Mouse (Mus musculus) frontal cortex, postnatal 10 days (tissue): Measurements from ENCODE around the gene Sspo.

ENCODE experiments used
- DNase-seq, 2 experiments: peaks; one replicate each; pipeline ENCODE4 v3.0.0; 2022; ENCODE audit warnings: low spot score in 2 of 2, mixed read lengths in 1 of 2

Sspo gene

DNA sequence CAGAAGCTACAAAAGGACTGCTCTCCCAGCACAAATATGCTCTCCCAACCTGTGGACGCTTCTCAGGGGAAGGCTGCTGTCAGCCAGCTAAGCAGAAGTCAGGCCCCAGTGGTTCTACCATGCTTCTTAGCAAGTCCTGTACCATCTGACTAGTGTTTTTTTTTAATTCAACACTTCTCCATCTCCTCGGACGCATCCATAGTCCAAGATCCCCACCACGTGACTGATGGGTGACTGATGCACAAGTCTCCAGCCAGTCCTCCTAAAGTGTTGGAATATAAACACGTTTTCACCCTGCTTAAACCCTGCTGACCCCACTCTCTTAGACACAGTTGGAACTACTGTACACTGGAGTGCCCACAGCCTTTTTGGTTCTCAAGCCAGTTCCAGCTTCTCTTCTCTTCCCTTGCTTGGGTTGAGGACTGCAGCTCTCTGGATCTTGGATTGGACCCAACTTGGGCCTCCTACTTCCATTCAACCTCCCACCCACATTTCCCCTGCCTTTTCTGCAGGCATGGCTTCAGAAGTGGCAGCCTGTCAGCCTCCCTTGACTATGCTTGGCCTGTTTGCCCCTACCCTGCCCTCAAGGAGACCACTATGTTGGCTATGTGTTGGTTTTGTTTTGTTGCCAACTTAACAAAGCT is 12.2 kb upstream of the Sspo start:
- no peak for DNase-seq

DNA sequence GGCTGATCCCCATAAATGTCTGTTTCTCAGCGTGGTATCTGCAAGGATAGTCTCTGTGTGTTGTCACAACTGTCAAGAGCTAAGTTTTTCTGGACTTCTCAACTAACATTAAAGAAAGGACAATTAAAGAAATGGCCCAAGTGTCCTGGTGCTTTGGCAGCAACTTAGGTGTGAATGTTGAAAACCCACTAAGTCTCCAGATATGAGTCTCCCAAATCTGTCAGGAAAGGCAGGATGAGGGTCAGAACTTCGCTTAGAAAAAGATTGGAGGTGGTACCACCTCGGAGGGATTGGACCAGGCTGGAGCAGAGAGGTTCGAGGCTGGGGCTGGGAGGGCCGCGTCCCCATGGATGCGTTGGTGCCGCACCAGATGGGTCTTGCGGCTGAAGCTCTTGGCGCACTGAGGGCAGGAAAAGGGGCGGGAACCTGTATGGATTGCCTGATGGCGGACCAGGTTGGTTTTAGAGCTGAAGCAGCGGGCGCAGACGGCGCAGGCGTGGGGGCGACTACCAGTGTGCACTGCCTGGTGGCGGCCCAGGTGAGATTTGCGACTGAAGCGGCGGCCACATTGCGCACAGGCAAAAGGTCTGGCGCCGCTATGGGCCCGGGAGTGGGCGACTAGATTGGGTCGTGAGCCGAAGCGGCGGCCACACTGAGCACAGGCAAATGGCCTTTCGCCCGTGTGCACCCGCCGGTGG is 10.2 kb upstream of the Sspo start:
- DNase-seq = no peak

DNA sequence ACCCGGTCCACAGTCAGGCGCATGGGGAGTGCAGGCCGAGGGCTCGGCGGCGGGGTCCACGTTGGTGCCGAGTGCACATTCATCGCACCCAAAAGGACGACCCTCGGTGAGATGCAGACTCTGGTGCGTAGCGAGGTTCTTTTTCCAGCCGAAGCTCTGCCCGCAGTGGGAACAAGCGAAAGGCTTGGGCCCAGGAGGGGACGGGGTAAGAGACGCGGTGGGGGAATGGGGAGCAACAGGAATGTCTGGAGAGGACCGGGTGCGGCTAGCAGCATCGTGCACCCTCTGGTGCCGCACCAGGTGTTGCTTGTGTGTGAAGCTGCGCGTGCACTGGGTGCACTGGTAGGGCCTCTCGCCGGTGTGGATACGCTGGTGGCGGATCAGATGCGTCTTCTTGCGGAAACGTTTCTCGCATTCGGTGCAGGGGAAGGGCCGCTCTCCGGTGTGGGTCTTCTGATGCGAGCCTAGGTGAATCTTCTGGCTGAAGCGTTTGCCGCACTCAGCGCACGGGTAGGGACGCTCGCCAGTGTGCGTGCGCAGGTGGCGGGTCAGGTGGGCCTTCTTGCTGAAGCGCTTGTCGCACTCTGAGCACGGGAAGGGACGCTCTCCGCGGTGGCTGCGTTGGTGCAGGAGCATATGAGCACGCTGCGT is 9.4 kb upstream of the Sspo start:
- no peak for DNase-seq

DNA sequence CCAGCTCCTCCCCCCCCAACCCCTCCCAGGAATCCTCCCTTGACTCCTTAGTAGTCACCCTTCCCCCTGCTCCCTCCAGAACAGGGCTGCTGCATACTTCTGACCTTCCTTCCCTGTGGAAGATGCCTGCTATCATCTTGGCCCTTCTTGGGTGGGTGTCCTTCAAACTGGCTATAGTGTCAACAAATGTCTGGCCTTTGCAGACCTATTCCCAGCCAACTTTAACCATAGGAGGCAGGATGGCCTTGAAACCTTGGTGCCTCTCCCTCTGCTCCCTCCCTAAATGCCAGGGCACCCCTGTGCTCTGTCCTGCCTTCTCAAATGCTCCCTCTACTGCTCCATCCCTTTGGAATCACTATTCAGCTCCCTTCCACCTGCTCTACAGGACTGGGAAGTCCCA is 8.4 kb upstream of the Sspo start:
- DNase-seq = no peak

DNA sequence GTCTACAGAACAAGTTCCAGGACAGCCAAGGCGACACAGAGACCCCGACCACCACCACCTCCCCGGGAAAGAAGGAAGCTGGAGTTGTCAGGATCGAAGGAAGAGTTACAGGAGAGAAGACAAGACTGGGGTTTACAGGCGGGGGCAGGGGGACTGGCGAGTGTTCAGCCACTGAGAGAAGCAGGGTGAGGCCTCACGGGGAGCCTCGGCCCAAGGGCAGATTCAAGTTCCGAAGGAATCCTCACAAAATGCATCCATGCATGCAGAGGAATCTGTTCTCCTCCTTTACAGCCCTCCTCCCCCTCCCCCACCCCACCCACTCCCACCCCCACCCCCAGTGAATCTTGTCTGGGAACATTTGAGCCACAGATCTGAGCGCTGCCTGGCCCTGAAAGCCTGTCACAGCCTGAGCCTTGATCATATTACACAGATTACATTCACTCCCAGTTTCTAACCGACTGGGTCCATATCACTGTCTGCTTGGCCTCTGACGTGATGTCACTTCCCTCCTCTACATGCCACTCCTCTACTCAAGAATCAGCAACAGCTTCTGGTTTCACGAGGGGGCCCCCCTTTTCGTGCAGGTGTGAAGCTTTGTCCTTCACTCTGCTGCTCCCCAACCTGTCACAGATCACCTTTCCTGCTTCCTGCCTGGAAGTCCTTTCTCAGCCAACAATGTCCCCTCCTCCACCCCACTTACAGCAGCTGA is 7.6 kb upstream of the Sspo start:
- DNase-seq = no peak

DNA sequence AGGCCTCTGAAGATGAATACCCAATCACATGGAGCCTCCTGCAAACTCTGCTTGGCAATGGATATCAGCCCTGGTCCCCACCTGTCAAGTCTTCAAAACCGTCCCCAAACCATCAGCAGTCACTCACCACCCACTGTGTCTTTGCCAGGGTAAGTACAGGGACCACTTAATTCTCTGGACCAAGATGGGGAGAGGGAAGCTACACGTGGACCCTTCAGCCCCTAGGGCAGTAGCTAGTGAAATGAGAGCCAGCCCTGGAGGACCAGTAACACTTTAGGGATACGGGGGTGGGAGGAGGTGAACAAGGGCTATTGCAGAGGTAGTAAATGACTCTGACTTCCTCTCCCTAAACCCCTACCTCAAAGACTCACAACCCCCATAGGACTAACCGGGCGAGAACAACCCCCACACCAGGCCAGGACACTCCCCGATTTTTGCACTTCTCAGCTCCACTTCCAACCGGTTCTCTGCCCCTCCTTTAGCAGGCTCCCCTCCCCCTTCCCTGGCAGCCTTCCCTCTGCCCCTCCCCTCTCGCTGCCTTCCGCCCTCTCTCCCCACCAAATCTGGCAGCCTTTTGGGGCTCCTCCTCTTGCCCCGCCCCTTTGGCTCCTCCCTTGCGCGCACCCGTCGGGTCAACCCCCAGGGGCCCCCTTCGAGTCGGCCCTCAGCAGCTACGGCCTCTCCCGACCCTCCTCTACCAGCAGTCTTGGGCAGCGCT is 4.3 kb upstream of the Sspo start:
- DNase-seq = peak; percentile 92 to 93

DNA sequence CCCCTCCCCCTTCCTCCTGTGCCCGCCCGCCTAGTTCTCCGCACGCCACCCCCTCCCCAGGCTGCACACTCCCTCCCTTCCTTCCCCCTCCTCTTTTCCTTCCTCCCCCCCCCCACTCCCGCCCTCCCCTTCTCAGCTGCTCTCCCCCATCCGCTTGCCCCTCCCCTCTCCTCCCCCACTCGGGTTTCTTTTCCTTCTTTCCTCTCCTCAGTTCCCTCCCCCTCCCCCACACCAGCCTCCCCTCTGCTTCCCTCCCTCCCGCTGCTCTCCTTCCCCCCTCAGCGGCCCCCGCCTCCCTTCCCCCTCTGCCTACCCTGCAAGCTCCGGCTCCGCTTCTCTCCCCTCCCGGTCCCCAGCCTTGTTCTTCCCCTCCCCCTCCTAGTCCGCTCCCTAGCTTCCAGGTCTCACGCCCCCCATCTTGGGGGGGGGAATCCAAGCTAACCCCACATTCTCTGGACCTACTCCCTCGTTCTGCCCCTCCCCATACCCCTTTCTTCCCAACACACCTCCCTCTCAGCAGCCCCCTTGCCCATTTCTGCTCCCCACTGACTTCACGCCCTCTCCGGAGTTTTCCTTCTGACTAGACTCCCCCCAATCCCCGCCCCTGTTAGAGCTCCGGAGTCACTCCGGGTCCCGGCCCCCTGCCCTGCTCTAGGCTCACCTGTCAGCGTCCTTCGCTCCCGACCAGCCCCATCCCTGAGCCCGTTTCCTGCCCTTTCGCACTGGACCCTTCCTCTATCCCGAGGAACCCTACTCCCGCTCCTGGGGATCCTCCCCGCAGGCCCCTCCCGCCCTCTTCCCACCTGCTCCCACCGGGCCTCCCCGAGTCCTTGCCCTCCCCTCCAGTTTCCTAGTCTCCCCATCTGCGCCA is 3.5 kb upstream of the Sspo start:
- peak in 1 of 2 experiments; percentile 57 for DNase-seq

DNA sequence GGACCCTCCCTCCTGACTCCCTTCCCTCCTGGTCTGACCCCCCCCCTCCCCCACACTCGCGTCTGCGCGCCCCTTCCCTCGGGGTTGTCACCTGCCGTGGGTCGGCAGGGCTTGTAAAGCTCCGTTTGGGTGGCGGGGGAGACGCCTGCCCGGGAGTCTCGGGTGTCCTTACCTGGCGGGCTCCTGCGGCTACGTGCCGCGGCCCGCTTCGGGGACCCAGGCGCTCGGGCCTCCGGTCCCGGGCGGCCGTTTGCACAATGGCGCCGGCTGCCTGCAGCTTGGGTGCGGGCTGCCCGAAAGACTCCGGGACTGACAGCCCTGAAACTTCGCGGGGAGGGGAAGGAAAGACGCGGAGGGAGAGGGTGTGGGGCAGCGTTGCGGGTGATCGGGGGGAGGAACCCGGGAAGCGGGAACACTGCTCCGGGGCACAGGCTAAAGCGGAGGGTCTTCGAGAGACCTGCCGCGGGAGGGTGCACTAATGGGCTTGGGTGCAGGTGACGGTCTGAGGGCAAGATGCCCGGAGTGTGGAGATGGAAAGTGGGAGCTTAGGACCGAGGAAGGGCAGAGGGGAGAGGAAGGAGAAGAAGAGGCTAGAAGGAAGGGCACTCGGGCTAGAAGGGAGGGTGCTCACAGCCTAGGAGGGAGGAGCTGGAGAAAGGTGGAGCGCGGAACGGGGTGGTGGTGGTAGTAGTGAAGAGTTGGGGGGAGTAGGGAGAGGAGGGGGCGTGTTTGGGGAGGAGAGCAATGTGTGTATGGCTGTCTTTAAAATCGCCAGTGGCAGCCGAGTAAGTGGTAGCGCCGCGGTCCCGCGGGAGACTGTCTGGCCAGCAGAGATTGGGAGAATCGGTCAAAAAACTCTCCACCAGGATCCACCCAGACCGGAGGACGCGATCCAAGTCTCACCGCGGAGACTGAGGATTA is 2.6 kb upstream of the Sspo start, which contains the start of gene Zfp467:
Gene Zfp467 (minus strand): TSS at position 645 of the 921 bp plus-strand sequence.
- peak; percentile 43 to 52 for DNase-seq

DNA sequence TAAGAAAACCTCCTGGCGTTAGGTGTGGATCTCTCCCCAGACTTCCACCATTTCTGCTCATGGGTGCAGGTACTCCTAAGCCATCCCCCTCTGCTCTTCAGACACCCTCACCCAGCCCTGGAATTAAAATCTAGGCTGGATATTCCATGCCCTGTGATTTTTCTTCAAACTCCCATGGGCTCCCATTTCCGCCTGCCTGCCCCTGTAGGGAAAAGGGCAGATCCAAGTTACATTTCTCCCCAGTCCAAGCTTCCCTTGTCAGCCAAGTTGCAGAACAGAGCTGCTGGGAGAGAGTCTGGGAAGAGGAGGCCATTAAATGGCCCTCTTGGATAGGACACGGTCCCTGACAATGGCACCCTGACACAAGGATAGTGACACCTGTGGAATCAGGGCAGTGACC is 1.8 kb upstream of the Sspo start:
- no peak for DNase-seq

DNA sequence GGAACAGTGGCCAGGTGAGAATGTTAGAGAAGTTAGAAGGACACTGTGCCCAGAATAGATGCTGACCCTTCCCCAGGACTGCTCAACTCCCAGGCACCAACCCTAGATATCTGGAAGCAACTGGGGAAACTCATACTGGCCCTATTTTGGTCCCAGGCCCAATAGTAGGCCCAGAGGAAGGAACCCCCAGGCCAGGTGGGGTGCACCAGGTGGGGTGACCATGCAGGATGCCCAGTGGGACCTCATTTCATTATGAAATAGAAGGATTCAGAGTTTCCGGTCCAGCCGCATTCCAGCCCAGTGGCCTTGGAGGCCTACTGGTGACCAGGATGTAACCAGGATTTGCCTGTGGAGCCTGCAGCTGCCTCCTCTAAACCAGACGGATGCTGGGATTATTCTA is 1.1 kb upstream of the Sspo start:
- no peak for DNase-seq

DNA sequence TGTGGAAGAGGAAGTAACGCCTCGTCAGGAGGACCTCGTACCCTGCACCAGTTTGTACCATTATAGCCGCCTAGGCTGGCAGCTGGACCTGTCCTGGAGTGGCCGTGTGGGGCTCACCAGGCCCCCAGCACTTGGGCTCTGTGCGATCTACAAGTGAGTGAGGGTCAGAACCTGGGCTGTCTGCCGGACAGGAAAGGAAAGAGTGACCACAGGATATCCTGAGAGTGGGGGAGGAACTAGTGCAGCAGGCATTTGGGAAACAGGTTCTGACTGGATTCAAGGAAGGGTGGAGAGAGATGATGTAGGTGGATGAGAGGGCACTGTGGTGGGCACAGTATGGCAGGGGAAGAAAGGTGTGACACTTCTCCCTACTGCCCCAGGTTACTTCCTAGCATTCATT is 498 bp downstream of the Sspo start:
- DNase-seq = no peak

DNA sequence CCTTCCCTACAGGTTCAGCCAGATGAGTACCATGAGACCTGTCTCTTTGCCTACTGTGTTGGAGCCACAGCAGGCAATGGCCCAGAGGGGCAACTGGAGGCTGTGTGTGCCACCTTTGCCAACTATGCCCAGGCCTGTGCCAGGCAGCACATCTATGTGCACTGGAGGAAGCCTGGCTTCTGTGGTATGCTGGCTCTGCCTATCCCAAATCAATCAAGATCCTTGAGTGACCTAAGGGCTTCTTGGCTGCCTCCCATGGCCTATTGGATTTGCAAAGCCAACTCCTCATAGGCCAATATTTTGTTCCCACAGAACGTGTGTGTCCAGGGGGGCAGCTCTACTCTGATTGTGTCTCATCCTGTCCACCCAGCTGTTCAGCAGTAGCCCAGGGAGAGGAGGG is 4.1 kb downstream of the Sspo start:
- DNase-seq = no peak

DNA sequence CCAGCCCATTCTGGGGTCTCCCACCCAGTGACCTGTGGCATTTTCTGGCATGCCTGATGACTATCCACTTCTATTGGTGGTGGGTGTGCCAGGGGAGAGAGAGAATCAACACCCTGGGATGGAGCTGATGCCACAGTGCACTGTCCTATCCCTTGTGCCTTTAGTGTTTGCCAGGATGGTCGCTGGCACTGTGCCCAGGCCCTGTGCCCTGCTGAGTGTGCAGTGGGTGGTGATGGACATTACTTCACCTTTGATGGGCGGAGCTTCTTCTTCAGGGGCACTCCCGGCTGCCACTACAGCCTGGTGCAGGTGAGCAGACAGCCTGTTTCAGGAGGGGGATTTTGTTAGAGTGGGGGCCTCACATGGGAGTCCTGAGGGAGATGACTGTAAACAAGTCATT is 4.7 kb downstream of the Sspo start:
- no peak for DNase-seq

DNA sequence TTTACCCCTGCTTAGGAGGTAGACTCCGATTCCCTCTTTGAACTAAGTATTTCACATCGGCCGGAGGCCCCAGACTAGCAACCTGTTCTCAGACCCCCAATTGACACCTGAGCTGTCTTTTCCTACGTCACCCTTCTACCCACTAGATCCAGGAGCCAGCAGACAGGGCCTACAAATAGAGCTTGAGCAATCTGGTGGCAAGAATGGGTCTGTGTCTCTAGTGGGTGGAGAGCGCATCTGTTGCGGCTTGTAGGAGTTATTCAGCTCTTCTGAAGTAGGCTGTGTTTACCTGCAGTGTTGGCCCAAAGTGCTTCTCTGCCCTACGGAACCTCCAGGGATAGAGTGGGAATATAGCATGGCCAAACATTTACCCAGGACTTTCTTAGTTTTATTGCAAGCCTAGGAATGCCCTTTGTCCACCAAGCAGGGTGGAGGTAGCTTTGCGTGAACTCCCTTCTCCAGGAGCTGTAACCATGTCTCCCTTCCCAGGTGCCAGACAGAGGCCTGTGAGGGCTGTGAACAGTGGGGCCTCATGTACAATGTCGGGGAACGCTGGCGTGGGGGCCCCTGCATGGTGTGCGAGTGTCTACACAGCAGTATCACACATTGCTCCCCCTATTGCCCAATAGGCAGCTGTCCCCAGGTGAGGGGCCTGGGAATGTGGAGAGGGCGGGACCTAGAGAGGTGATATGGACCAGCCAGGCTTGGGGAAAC is 17.1 kb downstream of the Sspo start:
- no peak for DNase-seq

DNA sequence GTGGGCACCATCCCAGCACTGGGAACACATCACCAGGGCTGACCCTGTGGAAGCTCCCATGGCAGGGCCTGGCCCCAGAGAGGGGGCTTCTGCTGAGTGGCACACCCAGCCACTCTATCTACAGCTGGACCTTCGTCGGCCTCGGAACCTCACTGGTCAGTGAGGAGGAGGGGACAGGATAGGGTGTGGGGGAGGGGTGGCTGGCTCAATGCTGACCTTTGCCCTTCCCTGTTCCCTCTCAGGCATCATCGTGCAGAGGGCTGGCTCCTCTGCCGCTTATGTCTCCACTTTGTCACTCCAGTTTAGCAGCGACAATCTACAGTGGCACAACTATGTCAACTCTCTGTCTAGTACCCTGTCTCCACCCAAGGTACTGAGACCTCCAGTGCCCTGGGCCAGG is 18.7 kb downstream of the Sspo start:
- DNase-seq = no peak

DNA sequence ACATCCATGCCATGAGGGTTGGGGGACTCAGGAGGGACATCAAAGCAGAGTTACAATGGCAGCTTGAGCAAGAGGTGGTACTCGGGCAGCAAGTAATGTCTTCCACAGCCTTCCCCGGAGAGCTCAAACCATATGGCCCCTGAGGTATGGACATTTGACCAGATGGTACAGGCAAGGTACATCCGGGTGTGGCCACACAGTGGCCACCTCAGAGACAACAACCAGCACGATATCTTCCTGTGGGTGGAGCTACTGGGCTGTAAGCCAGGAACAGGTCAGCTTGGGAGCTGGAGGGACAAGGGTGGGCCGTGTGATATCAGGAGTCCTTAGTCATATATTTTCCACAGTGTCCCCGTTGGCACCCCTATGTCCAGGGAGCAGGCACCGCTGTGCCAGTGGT is 19.5 kb downstream of the Sspo start:
- no peak for DNase-seq

DNA sequence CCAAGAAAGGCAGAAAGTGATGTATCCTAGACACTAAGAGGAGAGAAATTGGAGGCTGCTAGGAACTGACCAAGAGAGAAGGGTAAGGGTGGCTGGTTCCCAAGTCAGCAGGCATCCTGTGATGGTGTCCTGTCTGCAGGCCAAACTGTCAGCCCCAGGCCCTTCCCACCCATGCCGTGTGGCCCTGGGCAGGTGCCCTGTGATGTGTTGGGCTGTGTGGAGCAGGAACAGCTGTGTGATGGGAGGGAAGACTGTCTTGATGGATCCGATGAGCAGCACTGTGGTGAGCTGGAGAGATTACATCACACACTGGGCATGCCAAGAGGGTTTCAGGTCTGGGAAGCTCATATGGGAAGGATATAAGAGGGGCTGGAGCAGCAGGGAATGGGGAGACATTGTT is 22.7 kb downstream of the Sspo start:
- no peak for DNase-seq

DNA sequence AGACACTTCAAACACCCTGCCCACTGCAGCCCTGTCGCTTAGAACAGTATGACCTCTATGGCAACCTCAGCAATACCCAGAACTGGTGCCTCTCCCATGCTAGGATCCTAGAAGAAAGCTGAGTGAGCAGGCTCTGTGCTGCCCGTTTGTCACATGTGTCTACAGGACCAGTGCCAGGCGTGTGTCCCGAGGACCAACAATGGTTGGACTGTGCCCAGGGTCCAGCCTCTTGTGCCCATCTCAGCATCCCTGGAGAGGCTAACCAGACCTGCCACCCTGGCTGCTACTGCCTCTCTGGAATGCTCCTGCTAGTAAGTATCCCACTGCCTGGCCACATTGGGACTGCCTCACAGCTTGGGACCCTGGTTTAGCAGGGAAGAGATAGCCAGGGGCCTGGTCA is 30.4 kb downstream of the Sspo start:
- DNase-seq = no peak

DNA sequence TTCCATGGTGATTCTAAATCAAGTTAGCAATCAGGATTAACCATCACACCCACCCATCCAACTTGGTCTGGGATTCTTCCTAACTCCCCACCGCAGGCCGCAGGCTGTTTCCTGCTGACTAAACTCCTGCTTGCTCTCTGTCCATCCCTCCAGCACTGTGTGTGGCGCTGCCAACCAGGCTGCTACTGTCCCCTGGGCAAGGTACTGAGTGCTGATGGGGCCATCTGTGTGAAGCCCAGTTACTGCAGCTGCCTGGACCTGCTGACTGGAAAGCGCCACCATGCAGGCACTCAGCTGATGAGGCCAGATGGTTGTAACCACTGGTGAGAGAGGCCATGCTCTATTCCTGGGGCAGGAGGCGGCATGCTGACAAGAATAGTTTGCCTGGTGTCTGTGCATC is 34.5 kb downstream of the Sspo start:
- no peak for DNase-seq
